Mouse (Mus musculus): ENCODE results near the gene Snx32.

DNA sequence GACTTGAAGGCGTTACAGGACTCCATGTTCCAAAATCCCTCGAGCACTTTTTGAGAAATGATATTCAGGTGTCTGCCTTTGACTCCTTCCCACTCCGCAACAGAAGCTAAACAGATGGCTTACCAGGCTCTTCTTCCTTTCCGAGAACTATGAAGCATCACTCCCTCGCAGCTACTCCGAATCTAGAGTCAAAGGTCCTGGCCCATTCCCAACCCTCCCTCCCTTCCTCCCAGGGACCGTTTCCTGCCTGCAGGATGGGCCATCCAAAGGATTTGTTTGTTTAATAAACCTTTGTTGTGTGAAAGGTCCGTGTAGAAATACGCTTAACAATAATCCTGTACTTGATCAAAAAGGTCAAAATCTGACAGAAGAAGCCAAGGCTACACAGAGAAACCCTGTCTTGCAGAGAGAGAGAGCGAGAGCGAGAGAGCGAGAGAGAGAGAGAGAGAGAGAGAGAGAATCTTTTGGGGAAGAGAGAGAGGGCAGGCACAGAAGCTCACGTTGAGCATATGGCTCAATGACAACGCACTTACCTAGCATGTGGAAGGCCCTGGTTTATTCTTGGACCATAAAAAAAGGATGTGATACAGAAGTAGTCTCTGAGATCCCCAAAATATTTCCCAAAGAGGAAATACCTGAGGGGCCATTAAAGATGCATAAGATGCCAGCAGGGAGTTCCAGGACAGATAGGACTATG is 52.4 kb downstream of the Snx32 start, which contains the start of gene Ccdc85b:
- TF ChIP-seq CTCF (IDR thresholded peaks at IDR 0.05; ENCODE audit: low read depth, low read length): 0 out of 2 replicates have a peak, but pooled peaks have one; percentile 19
- no peak for TF ChIP-seq POLR2A (IDR thresholded peaks at IDR 0.05; ENCODE audit: borderline replicate concordance, low read depth, low read length)
